Mouse (Mus musculus) forebrain, postnatal 0 days (tissue): ENCODE data around the gene Gdap1l1. TPM values are rescaled to one million over a fixed set of nuclear protein-coding genes. Genes with fewer than 3 reads are reported as not detected.
A peak's percentile ranks its signal among the peaks of the same experiment; 100 is the strongest.

ENCODE experiments used
- ATAC-seq: fragments of 200-750 bp; cut with Nextera tagmentation; 2 replicates; pipeline ENCODE4 v1.8.0; 2017; ENCODE audit warnings: mild to moderate bottlenecking, moderate library complexity
- DNase-seq: peaks from one replicate; pipeline ENCODE4 v3.0.0-alpha.2; 2015
- H3K27ac ChIP-seq: fragments of 300-500 bp; sonication (generic); 2 replicates; pipeline ENCODE4 v1.5.1; 2014; ENCODE audit warnings: low read depth, mild to moderate bottlenecking, antibody characterized with exemption, low read length, moderate library complexity, mixed read lengths
- H3K27me3 ChIP-seq: fragments of 300-500 bp; sonication (generic); 2 replicates; pipeline ENCODE4 v1.6.1; 2014; ENCODE audit warnings: mild to moderate bottlenecking, low read length, mixed read lengths; ENCODE audit not compliant: insufficient read depth
- H3K36me3 ChIP-seq: fragments of 300-500 bp; sonication (generic); 2 replicates; pipeline ENCODE4 v1.6.1; 2014; ENCODE audit warnings: mild to moderate bottlenecking, moderate library complexity; ENCODE audit not compliant: insufficient read depth
- H3K4me1 ChIP-seq: fragments of 300-500 bp; sonication (generic); 2 replicates; pipeline ENCODE4 v1.6.1; 2014; ENCODE audit warnings: antibody characterized with exemption; ENCODE audit not compliant: insufficient read depth
- H3K4me2 ChIP-seq: fragments of 300-500 bp; sonication (generic); 2 replicates; pipeline ENCODE4 v1.6.1; 2014; ENCODE audit warnings: low read depth, mild to moderate bottlenecking, moderate library complexity
- H3K4me3 ChIP-seq: fragments of 300-500 bp; sonication (generic); 2 replicates; pipeline ENCODE4 v1.5.1; 2014; ENCODE audit warnings: low read depth, low read length, mixed read lengths
- H3K9ac ChIP-seq: fragments of 300-500 bp; sonication (generic); 2 replicates; pipeline ENCODE4 v1.6.1; 2014; ENCODE audit warnings: mild to moderate bottlenecking
- H3K9me3 ChIP-seq: fragments of 300-500 bp; sonication (generic); 2 replicates; pipeline ENCODE4 v1.6.1; 2016; ENCODE audit warnings: low read length
- CTCF ChIP-seq: sonication (generic); IDR thresholded peaks from 2 replicates; pipeline ENCODE4 v1.5.1; 2016; ENCODE audit warnings: antibody characterized with exemption, control low read depth, low read depth
- WGBS: fragments of 180-500 bp; shearing (Covaris S2); extraction: QIAGEN DNeasy Blood & Tissue Kit; methylation state at CpG from one replicate; pipeline ENCODE4 v1.1.7; 2014; 5-methylcytosine and 5-hydroxymethylcytosine counted together
- polyA plus RNA-seq: library from polyadenylated mRNA; unstranded; fragments of >200 nt; fragmentation: Nextera tagmentation; extraction: Ambion mirVana; gene quantifications from 2 replicates; pipeline ENCODE4 v1.2.1, GENCODE M21; 2015
- total RNA-seq: library from RNA; depleted of rRNA; stranded (reverse); fragments of >200 nt; gene quantifications from 2 replicates; pipeline ENCODE4 v1.2.3, GENCODE M21; 2014

The Gdap1l1 gene
- total and polyA plus RNA-seq, 2 experiments from 2014 or later: 106 to 134 TPM

DNA sequence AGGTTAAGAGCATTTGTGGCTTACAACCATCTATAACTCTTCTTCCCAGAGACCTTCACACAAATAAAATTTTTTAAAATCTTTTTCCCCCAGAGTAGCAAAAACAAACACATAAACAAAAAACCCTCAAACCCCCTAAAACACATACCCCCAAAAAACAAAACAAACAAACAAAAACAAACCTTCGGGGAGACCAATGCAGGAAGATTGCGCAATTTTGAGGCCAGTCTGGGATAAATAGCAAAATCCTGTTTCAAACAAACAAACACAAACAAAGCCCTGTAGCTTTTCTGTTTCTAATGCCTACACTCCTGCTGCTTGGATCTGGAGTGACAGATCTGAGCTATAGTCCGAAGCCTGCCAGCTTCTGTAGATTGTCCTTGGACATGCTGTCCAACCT is 49.1 kb downstream of the Gdap1l1 start:
- no peak for ATAC-seq
- Histone ChIP-seq H3K27ac (no peak overlapping the region), H3K9me3 (no peaks in the 10 kb centered on the region), H3K4me3 (no peak overlapping the region), H3K27me3 (no peaks in the 10 kb centered on the region), H3K36me3 (no peaks in the 10 kb centered on the region), H3K9ac (no peak overlapping the region), H3K4me1 (no peaks in the 10 kb centered on the region), H3K4me2 (no peak overlapping the region)
- 88% methylated on average over 3 of the region's 3 CpGs for WGBS
- DNase-seq: no peak
- TF ChIP-seq CTCF: no peak

DNA sequence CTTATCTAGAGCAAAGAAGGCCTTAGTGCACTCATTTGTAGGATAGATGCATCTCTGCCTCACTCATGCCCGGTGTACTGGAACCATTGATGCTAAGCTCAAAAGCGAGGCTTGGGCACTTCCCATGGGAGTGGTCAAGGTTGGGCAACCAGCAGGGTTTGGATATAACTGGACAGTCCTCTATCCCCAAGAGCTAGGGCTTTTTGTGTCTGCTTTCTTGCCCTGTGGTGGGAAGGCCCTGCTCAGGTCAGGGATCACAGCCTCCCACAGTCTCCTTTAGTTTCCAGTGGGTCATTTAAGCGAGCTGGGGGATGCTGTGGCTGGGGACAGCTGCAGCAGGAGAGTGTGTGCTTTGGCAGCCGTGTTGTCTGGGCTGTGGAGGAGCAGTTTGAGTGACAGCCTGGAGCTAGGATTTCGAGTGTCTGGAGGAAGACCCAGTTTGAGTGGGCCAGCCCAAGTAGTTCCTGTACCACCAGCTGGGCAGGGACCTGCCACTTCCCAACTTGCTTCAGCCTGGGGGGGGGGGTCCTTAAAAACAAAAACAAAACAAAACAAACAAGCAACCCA is 51.5 kb downstream of the Gdap1l1 start:
- H3K4me3 ChIP-seq: no peak overlapping the region
- H3K36me3 ChIP-seq: no peaks in the 10 kb centered on the region
- H3K27ac ChIP-seq: no peak overlapping the region
- WGBS: 61% methylated on average over 5 of the region's 5 CpGs
- DNase-seq (no peak), ATAC-seq (no peak)
- no peak overlapping the region for H3K9ac ChIP-seq
- no peaks in the 10 kb centered on the region for H3K4me1 ChIP-seq
- no peaks in the 10 kb centered on the region for H3K9me3 ChIP-seq
- TF ChIP-seq CTCF: no peak
- H3K27me3 ChIP-seq: no peaks in the 10 kb centered on the region
- no peak overlapping the region for H3K4me2 ChIP-seq

DNA sequence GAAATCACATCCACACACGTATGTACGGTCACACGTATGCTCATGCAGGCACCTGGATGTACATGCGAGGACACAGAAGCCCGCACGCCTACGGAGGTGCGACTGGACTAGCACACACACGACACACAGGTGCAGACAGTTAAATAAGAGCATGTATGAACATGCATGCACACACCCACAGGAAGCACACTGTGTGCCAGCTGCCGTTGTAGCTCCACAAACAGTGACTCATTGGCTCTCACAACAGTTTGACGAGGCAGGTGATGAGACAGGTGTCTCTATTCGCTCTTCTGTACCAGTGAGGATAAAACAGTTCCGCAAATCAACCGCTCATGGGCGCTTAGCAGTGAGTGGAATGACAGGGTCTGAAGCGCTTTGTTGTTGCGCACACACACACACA is 52.4 kb downstream of the Gdap1l1 start:
- DNase-seq (no peak), ATAC-seq (no peak)
- no peaks in the 10 kb centered on the region for H3K27me3 ChIP-seq
- 90% methylated on average over 17 of the region's 17 CpGs for WGBS
- no peak overlapping the region for H3K4me2 ChIP-seq
- H3K27ac ChIP-seq: no peak overlapping the region
- no peaks in the 10 kb centered on the region for H3K9me3 ChIP-seq
- no peak overlapping the region for H3K9ac ChIP-seq
- H3K4me3 ChIP-seq: no peak overlapping the region
- TF ChIP-seq CTCF: no peak
- H3K36me3 ChIP-seq: no peaks in the 10 kb centered on the region
- H3K4me1 ChIP-seq: no peaks in the 10 kb centered on the region

DNA sequence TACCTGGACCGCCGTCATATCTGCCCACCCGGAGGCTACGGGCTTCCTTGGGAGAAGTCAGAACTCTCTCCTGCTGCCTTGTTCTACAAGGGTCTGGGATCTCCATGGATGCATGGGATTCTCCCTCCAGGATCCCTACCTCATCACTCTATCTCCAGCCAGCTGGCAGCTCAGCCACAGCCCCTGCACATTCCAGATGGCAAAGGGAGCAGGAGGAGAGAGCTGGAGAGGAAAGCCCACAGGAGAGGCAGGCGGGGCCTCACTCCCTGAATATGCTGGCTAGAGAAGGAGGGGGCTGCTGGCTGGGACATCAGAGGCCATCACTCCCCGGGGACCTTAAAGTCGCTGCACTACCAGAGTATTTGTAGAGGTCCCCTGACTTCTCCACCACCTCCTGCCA is 53.1 kb downstream of the Gdap1l1 start:
- no peak for TF ChIP-seq CTCF
- H3K9me3 ChIP-seq: no peaks in the 10 kb centered on the region
- 58% methylated on average over 7 of the region's 7 CpGs for WGBS
- DNase-seq (peak; percentile 60), ATAC-seq (peak; percentile 77)
- H3K4me1 ChIP-seq: no peaks in the 10 kb centered on the region
- H3K27ac ChIP-seq: no peak overlapping the region
- H3K36me3 ChIP-seq: no peaks in the 10 kb centered on the region
- H3K27me3 ChIP-seq: no peaks in the 10 kb centered on the region
- H3K4me3 ChIP-seq: no peak overlapping the region
- no peak overlapping the region for H3K9ac ChIP-seq
- H3K4me2 ChIP-seq: no peak overlapping the region

DNA sequence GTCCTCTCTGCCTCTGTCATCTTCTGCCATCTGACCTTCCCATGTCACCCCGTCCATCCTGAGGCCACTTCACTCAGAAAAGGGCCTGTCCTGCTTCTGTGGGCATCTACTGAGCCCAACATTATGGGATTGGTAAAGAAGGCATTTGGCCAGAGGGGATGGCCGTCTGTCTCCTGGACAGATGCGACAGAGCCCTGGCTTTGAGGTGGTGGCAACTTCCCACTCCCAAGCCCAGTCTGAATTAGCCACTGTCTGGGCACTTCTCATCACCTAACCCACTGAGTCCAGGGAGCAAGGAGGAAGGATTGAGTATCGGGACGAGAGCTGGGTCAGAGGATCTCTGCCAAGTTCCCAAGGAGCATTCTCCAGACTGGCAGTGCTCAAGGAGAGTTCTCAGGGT is 53.7 kb downstream of the Gdap1l1 start, which contains the start of gene R3hdml:
Gene R3hdml (plus strand): TSS at position 301 of the 400 bp plus-strand sequence.
- Histone ChIP-seq H3K4me3 (no peak within 1 kb of the TSS), H3K9me3 (no peaks in the 10 kb centered on the region), H3K9ac (no peak within 1 kb of the TSS), H3K27ac (no peak within 1 kb of the TSS), H3K4me1 (no peaks in the 10 kb centered on the region), H3K4me2 (no peak within 1 kb of the TSS), H3K36me3 (no peaks in the 10 kb centered on the region), H3K27me3 (no peaks in the 10 kb centered on the region)
- no peak for ATAC-seq
- no peak for DNase-seq
- TF ChIP-seq CTCF: no peak
- 76% methylated on average over 5 of the region's 5 CpGs for WGBS

DNA sequence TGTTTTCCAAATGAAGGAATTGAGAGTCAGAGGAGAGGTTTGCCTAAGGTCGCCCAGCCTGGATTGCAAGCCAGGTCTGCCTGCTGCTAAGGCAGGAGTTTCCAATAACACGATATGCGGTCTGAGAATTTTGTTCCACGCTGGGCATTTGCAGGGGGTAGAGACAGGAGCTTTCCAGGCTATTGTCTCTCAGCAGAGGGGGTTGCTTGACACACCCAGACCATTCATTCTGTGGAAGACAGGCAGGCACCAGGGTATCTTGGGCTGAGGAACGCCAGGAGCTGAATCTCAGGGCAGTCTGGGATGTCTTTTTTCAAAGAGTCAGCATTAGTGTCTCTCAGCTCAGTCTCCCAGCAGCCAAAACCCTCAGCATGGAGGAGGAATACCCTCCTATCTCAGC is 54.8 kb downstream of the Gdap1l1 start:
- Histone ChIP-seq H3K36me3 (no peaks in the 10 kb centered on the region), H3K4me2 (no peak overlapping the region), H3K4me1 (no peaks in the 10 kb centered on the region), H3K9me3 (no peaks in the 10 kb centered on the region), H3K4me3 (no peak overlapping the region), H3K27ac (no peak overlapping the region), H3K27me3 (no peaks in the 10 kb centered on the region), H3K9ac (no peak overlapping the region)
- 12% methylated on average over 5 of the region's 5 CpGs for WGBS
- ATAC-seq (no peak), DNase-seq (no peak)
- no peak for TF ChIP-seq CTCF

DNA sequence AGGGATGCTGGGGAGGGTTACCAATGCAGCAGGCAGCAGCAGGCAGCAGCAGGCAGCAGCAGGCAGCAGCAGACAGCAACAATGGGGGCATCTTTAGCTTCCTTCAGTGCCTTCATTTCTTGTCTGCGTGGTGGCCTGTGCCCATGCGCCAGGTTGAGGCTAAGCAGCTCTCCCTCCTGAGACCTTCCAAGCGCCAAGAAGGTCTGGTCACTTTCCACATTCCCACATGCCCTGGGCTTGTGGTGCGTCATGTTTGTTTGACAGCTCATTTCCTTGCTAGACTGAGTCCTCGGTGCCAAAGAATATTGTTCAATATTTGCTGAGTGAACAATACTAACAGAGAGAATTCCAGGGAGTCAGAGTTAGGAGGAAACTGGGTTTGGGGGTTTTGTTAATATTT is 55.7 kb downstream of the Gdap1l1 start:
- H3K4me1 ChIP-seq: no peaks in the 10 kb centered on the region
- no peak overlapping the region for H3K4me3 ChIP-seq
- no peaks in the 10 kb centered on the region for H3K27me3 ChIP-seq
- H3K27ac ChIP-seq: no peak overlapping the region
- H3K4me2 ChIP-seq: no peak overlapping the region
- no peak for ATAC-seq
- no peak for TF ChIP-seq CTCF
- no peaks in the 10 kb centered on the region for H3K9me3 ChIP-seq
- WGBS: 59% methylated on average over 5 of the region's 5 CpGs
- no peak overlapping the region for H3K9ac ChIP-seq
- no peak for DNase-seq
- no peaks in the 10 kb centered on the region for H3K36me3 ChIP-seq

DNA sequence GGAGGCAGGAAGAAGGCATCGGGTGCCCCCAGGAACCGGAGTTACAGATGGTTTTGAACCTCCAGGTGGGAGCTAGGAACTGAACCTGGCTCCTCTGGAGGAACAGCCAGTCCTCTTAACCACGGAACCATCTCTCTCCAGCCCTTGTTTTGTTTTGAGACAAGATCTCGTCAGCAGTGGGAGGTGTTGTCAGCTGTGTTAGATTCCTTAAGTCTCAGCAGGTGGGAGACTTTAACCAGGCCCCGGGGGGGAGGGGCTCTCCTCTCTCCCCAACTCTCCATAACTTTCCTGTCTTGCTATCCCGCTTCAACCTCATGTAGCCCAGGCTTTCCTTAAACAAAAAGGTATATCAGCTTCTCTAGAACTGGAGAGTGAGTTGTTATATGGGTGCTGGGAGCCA is 56.2 kb downstream of the Gdap1l1 start:
- no peaks in the 10 kb centered on the region for H3K4me1 ChIP-seq
- ATAC-seq (no peak), DNase-seq (no peak)
- no peaks in the 10 kb centered on the region for H3K27me3 ChIP-seq
- TF ChIP-seq CTCF: no peak
- H3K9ac ChIP-seq: no peak overlapping the region
- 44% methylated on average over 6 of the region's 6 CpGs for WGBS
- H3K4me2 ChIP-seq: no peak overlapping the region
- no peaks in the 10 kb centered on the region for H3K36me3 ChIP-seq
- H3K9me3 ChIP-seq: no peaks in the 10 kb centered on the region
- H3K4me3 ChIP-seq: no peak overlapping the region
- no peak overlapping the region for H3K27ac ChIP-seq
